Mouse (Mus musculus): ENCODE results near the gene AY761185. TPM values are rescaled to one million over a fixed set of nuclear protein-coding genes. Genes with fewer than 3 reads are reported as not detected.
"Not testable (repeated sequence)": the region's sequence is repeated elsewhere in the genome, so short reads cannot be mapped to it uniquely, and the experiment has no call there.

Gene AY761185
- not detected for total RNA-seq (2021)
- polyA plus RNA-seq (2012; rRNA removed): not detected in 2 replicates
- long read RNA-seq: 0 reads

DNA sequence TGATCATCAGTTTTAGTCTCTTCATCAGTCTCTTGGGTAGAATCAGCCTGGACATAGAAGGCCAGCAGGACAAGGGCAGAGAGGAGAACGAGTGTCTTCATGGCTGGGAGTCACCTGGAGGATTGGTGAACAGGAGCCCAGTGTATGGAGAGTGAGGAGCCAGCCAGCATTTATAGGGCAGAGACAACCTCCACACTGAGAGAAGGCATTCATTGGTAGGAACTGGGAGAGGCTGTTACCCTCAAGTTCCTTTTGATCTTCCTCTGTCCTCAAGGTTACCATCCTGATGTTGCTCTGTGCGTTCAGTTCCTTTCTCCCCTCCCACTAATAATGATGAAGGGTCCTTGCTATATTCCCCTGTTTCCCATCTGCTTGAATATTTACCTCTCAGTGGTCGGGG, at the start of gene AY761185:
Gene AY761185 (minus strand): TSS at position 101 of the 400 bp plus-strand sequence.
- WGBS: 49% methylated on average over 3 of the region's 3 CpGs
- intact Hi-C loops (cut with DNase I): no loop called here
- Histone ChIP-seq H3K9ac (ENCODE audit: low read depth, low read length) (no peak within 1 kb of the TSS), H3K36me3 (ENCODE audit: control insufficient read depth, insufficient read depth, low read length) (no peaks in the 10 kb centered on the region), H3K4me3 (no peak within 1 kb of the TSS), H3K27me3 (ENCODE audit: control insufficient read depth, insufficient read depth, low read length) (no peaks in the 10 kb centered on the region), H3K27ac (no peak within 1 kb of the TSS), H3K4me1 (ENCODE audit: control insufficient read depth, insufficient read depth, low read length) (no peaks in the 10 kb centered on the region), H3K79me2 (replicated peaks; ENCODE audit: control insufficient read depth, insufficient read depth, low read length) (no peaks in the 10 kb centered on the region)
- TF ChIP-seq CTCF (IDR thresholded peaks at IDR 0.05) (no peak), POLR2A (IDR thresholded peaks at IDR 0.05; ENCODE audit: insufficient read depth, low read depth, low read length) (no peak), EP300 (IDR thresholded peaks at IDR 0.05; ENCODE audit: insufficient read depth, low read depth, low read length) (no peak)
- no peak for DNase-seq

DNA sequence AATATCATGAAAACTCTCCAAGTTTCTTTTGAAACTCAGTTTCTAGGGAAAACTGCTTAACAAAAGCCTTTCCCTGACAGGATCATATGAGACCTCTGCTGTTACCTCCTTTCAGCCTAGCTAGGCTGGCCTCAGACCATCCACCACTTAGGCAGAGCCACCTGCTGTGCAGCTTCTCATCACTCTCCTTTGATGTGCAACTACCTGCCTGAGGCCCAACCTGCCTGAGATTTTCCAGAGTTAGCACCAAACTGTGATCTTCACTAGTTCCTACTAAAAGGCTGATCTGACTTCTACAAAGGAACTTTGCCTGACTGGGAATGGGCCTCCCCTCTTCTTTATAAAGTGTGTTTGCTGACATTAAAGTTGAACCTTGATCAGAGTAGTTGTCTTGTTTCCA, 49.5 kb upstream of the AY761185 start:
- H3K4me1 ChIP-seq (ENCODE audit: control insufficient read depth, insufficient read depth, low read length); H3K79me2 ChIP-seq (replicated peaks; ENCODE audit: control insufficient read depth, insufficient read depth, low read length); DNase-seq; H3K27ac ChIP-seq; intact Hi-C loops (cut with DNase I); H3K4me3 ChIP-seq; H3K9ac ChIP-seq (ENCODE audit: low read depth, low read length); H3K27me3 ChIP-seq (ENCODE audit: control insufficient read depth, insufficient read depth, low read length); H3K36me3 ChIP-seq (ENCODE audit: control insufficient read depth, insufficient read depth, low read length): not testable (repeated sequence)

DNA sequence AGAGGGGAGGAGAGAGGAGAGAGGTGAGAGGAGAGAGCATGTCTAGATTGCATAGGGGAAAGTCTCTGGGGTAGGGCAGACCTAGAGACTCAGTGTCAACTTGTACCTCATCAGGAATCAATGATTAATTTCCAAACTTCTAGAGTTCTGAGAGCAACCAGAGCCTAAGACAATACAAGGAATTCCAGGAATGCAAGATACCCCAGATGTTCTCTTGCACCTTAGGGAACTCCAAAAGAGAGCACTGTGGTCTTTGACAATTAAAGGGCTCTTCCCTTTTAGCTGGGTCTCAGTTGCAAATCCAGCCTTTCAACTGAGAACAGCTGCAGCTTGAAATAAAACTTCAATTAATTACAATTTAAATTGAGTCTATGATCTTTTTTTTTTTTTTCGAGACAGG, 35.3 kb upstream of the AY761185 start:
- DNase-seq: no peak
- Histone ChIP-seq H3K27me3 (ENCODE audit: control insufficient read depth, insufficient read depth, low read length) (no peaks in the 10 kb centered on the region), H3K79me2 (replicated peaks; ENCODE audit: control insufficient read depth, insufficient read depth, low read length) (no peaks in the 10 kb centered on the region), H3K4me1 (ENCODE audit: control insufficient read depth, insufficient read depth, low read length) (no peaks in the 10 kb centered on the region), H3K27ac (no peak overlapping the region), H3K36me3 (ENCODE audit: control insufficient read depth, insufficient read depth, low read length) (no peaks in the 10 kb centered on the region), H3K9ac (ENCODE audit: low read depth, low read length) (no peak overlapping the region), H3K4me3 (no peak overlapping the region)
- no peak for TF ChIP-seq POLR2A (IDR thresholded peaks at IDR 0.05; ENCODE audit: insufficient read depth, low read depth, low read length)
- TF ChIP-seq CTCF (IDR thresholded peaks at IDR 0.05): no peak
- no peak for TF ChIP-seq EP300 (IDR thresholded peaks at IDR 0.05; ENCODE audit: insufficient read depth, low read depth, low read length)
- WGBS: 19% methylated on average over 1 of the region's 1 CpGs
- intact Hi-C loops (cut with DNase I): no loop called here

DNA sequence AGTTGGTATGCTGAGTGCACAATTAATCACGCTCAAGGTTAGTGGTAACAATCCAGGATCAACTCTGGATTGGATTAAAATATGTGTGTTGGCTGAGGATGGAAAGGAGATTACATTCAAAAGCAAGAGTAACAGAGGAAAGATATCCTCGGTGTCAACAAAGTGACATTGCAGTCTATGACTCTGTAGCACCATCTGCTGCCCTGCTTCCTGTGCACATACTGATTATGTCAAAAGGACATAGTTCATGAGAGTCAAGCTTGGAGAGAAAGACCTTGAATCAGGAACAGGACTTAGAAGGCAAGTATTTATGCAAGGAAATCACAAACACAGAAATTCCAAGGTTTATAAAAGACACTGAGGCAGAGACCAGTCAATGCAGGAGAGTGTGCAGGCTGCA, 20.0 kb upstream of the AY761185 start:
- Histone ChIP-seq H3K79me2 (replicated peaks; ENCODE audit: control insufficient read depth, insufficient read depth, low read length) (no peaks in the 10 kb centered on the region), H3K9ac (ENCODE audit: low read depth, low read length) (no peak overlapping the region), H3K4me3 (no peak overlapping the region), H3K36me3 (ENCODE audit: control insufficient read depth, insufficient read depth, low read length) (no peaks in the 10 kb centered on the region), H3K27me3 (ENCODE audit: control insufficient read depth, insufficient read depth, low read length) (no peaks in the 10 kb centered on the region), H3K4me1 (ENCODE audit: control insufficient read depth, insufficient read depth, low read length) (no peaks in the 10 kb centered on the region), H3K27ac (no peak overlapping the region)
- WGBS: 57% methylated on average over 2 of the region's 2 CpGs
- DNase-seq: no peak
- TF ChIP-seq EP300 (IDR thresholded peaks at IDR 0.05; ENCODE audit: insufficient read depth, low read depth, low read length): no peak
- TF ChIP-seq CTCF (IDR thresholded peaks at IDR 0.05): no peak
- no peak for TF ChIP-seq POLR2A (IDR thresholded peaks at IDR 0.05; ENCODE audit: insufficient read depth, low read depth, low read length)
- intact Hi-C loops (cut with DNase I): no loop called here

DNA sequence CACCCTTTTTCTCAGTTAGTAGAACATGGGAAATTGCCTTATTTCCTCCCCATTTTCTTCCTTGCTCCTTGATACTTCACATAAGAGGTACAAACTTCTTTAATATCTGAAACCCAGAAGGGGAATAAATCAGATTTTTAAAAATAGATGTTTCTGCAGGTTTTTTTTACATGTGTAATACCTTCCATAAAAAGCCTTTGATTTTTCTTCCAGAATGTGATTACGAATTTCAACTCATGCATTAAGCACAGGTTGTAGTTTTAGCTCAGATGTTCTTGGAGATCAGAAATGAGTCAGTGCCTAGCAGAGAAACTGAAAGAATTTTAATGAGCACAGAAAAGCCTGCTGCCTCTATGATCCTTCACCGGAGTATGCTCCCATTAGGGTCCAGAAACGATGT, 22.5 kb downstream of the AY761185 start, which contains the start of gene Gm6040:
Gene Gm6040 (minus strand): TSS at position 101 of the 400 bp plus-strand sequence.
- no peak within 1 kb of the TSS for H3K27ac ChIP-seq
- TF ChIP-seq POLR2A (IDR thresholded peaks at IDR 0.05; ENCODE audit: insufficient read depth, low read depth, low read length) (no peak), EP300 (IDR thresholded peaks at IDR 0.05; ENCODE audit: insufficient read depth, low read depth, low read length) (no peak), CTCF (IDR thresholded peaks at IDR 0.05) (no peak)
- H3K4me3 ChIP-seq: no peak within 1 kb of the TSS
- no peaks in the 10 kb centered on the region for H3K27me3 ChIP-seq (ENCODE audit: control insufficient read depth, insufficient read depth, low read length)
- no peaks in the 10 kb centered on the region for H3K4me1 ChIP-seq (ENCODE audit: control insufficient read depth, insufficient read depth, low read length)
- no peak for DNase-seq
- 59% methylated on average over 3 of the region's 3 CpGs for WGBS
- H3K36me3 ChIP-seq (ENCODE audit: control insufficient read depth, insufficient read depth, low read length): no peaks in the 10 kb centered on the region
- no peak within 1 kb of the TSS for H3K9ac ChIP-seq (ENCODE audit: low read depth, low read length)
- H3K79me2 ChIP-seq (replicated peaks; ENCODE audit: control insufficient read depth, insufficient read depth, low read length): no peaks in the 10 kb centered on the region
- intact Hi-C loops (cut with DNase I): no loop called here

DNA sequence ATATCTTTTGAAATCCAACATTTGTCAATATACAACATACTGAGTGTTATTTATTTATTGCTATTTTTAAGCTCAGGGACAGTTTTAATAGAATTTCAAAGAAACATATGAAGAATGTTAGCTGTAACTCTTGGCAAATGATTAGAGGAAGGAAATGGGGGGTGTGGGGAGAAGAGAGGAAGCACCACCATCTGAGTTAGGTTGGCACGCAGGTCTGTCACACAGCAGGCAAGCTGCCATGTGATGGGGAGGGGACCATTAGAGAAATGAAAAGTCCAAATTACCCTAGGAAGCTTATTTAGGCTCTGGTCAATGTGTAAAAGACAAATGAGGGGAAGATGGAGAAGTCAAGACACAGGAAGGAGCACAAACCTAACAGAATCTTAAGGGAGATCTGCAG, 32.2 kb downstream of the AY761185 start:
- WGBS: 50% methylated on average over 1 of the region's 1 CpGs
- intact Hi-C loops (cut with DNase I): no loop called here
- no peaks in the 10 kb centered on the region for H3K27me3 ChIP-seq (ENCODE audit: control insufficient read depth, insufficient read depth, low read length)

More for the DNA sequence above, 32.2 kb downstream of the AY761185 start:
- H3K4me1 ChIP-seq (ENCODE audit: control insufficient read depth, insufficient read depth, low read length): no peaks in the 10 kb centered on the region
- H3K9ac ChIP-seq (ENCODE audit: low read depth, low read length): no peak overlapping the region
- no peak overlapping the region for H3K4me3 ChIP-seq
- no peaks in the 10 kb centered on the region for H3K79me2 ChIP-seq (replicated peaks; ENCODE audit: control insufficient read depth, insufficient read depth, low read length)
- TF ChIP-seq POLR2A (IDR thresholded peaks at IDR 0.05; ENCODE audit: insufficient read depth, low read depth, low read length) (no peak), CTCF (IDR thresholded peaks at IDR 0.05) (no peak), EP300 (IDR thresholded peaks at IDR 0.05; ENCODE audit: insufficient read depth, low read depth, low read length) (no peak)
- H3K36me3 ChIP-seq (ENCODE audit: control insufficient read depth, insufficient read depth, low read length): no peaks in the 10 kb centered on the region
- H3K27ac ChIP-seq: no peak overlapping the region
- no peak for DNase-seq
